Mouse (Mus musculus): ENCODE measurements around the gene Tmub1.

DNA sequence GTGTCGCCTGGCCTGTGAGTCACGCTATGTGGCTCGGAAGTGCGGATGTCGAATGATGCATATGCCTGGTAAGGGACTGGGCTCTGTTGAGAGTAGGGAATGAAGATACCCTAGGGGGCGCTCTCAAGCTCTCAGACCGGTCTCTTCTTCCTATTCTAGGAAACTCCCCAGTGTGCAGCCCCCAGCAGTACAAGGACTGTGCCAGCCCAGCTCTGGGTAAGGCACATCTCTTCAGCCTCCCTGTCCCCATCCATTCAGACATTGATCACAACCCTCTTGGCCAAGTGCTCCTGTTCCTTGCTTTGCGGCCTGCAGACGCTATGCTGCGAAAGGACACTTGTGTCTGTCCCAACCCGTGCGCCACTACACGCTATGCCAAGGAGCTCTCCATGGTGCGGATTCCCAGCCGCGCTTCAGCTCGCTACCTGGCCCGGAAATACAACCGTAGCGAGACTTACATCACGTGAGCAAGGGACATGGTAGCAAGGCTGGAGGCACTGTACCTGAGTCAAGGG, 31.4 kb downstream of the Tmub1 start:
- TF ChIP-seq POLR2A (IDR thresholded peaks at IDR 0.05; ENCODE audit: borderline replicate concordance, extremely low read depth, low read depth, low read length): 0 out of 2 replicates have a peak, but pooled peaks have one; percentile 22
- peak; percentile 52; the same call in 1 of the 2 replicates for TF ChIP-seq CTCF (IDR thresholded peaks at IDR 0.05; ENCODE audit: insufficient read depth, low read length)

All from lung, adult 2 months (tissue).